Mouse (Mus musculus) liver, adult 2 months (tissue): Measurements from ENCODE around the gene Numb. TPM values are rescaled to one million over a fixed set of nuclear protein-coding genes. Genes with fewer than 3 reads are reported as not detected.
"Not testable (repeated sequence)": the region's sequence is repeated elsewhere in the genome, so short reads cannot be mapped to it uniquely, and the experiment has no call there.

Experiments used
- DNase-seq: peaks from one replicate; pipeline ENCODE4 v3.0.0-alpha.2; 2011; ENCODE audit warnings: low read depth, low spot score; ENCODE audit errors: extremely low read depth
- H3K27ac ChIP-seq: fragments of 200-500 bp; replicated peaks from 2 replicates; pipeline ENCODE4 v1.5.1; 2012; ENCODE audit warnings: low read depth, mild to moderate bottlenecking, control low read depth, inconsistent platforms, low read length; ENCODE audit not compliant: insufficient read depth
- H3K27me3 ChIP-seq: fragments of 200-500 bp; 2 replicates; pipeline ENCODE4 v1.6.1; 2012; ENCODE audit warnings: mild to moderate bottlenecking, moderate library complexity, low read length, inconsistent platforms; ENCODE audit not compliant: control insufficient read depth, insufficient read depth
- H3K36me3 ChIP-seq: fragments of 200-500 bp; 2 replicates; pipeline ENCODE4 v1.6.1; 2012; ENCODE audit warnings: low read length, inconsistent platforms; ENCODE audit not compliant: control insufficient read depth, insufficient read depth
- H3K4me1 ChIP-seq: fragments of 200-500 bp; 2 replicates; pipeline ENCODE4 v1.6.1; 2011; ENCODE audit warnings: low read length; ENCODE audit not compliant: control insufficient read depth, insufficient read depth
- H3K4me3 ChIP-seq: fragments of 200-500 bp; 2 replicates; pipeline ENCODE4 v1.5.1; 2011; ENCODE audit warnings: low read depth, mild to moderate bottlenecking, control low read depth, low read length, moderate library complexity; ENCODE audit not compliant: insufficient read depth
- H3K79me2 ChIP-seq: fragments of 200-500 bp; 2 replicates; pipeline ENCODE4 v1.6.1; 2012; ENCODE audit warnings: inconsistent platforms, mild to moderate bottlenecking, low read length, moderate library complexity; ENCODE audit not compliant: control insufficient read depth, insufficient read depth
- H3K9ac ChIP-seq: fragments of 200-500 bp; 2 replicates; pipeline ENCODE4 v1.6.1; 2012; ENCODE audit warnings: low read depth, mild to moderate bottlenecking, control low read depth, inconsistent platforms, low read length
- CTCF ChIP-seq: fragments of 200-500 bp; IDR thresholded peaks from 2 replicates; pipeline ENCODE4 v1.5.1; 2011; ENCODE audit warnings: low read depth, low read length, control low read depth
- POLR2A ChIP-seq: fragments of 200-500 bp; IDR thresholded peaks from 2 replicates; pipeline ENCODE4 v1.6.1; 2011; ENCODE audit warnings: low read length, control low read depth; ENCODE audit not compliant: insufficient read depth; ENCODE audit errors: extremely low read depth
- WGBS: fragments of 180-500 bp; shearing (Covaris S2); methylation state at CpG from one replicate; pipeline ENCODE4 v1.1.7; 2018; 5-methylcytosine and 5-hydroxymethylcytosine counted together
- polyA plus RNA-seq: library from polyadenylated mRNA; depleted of rRNA; stranded (reverse); fragments of >200 nt; gene quantifications from 2 replicates; pipeline ENCODE4 v1.2.3, GENCODE M21; 2012
- total RNA-seq: library from RNA; depleted of rRNA; stranded (reverse); fragments of >200 nt; gene quantifications from 2 replicates; pipeline ENCODE4 v1.2.3, GENCODE M21; 2014

The Numb gene
- total and polyA plus RNA-seq, 2 experiments = 20.2 to 46.7 TPM

- H3K4me1 ChIP-seq = peaks cover 13% of the 10 kb centered on the region
- H3K9ac ChIP-seq = no peak overlapping the region
- WGBS = 100% methylated on average over 1 of the region's 1 CpGs
- no peak overlapping the region for H3K27ac ChIP-seq
- TF ChIP-seq POLR2A (no peak), CTCF (no peak)
- H3K79me2 ChIP-seq = peaks cover 55% of the 10 kb centered on the region
- H3K4me3 ChIP-seq = no peak overlapping the region
- no peaks in the 10 kb centered on the region for H3K27me3 ChIP-seq
- H3K36me3 ChIP-seq = peaks cover 5% of the 10 kb centered on the region; the same call in 1 of the 2 replicates
- DNase-seq = no peak
These were observed 32.6 kb downstream of the Numb start for GRCm38 (mm10) chr12:83889128-83889527.

DNA sequence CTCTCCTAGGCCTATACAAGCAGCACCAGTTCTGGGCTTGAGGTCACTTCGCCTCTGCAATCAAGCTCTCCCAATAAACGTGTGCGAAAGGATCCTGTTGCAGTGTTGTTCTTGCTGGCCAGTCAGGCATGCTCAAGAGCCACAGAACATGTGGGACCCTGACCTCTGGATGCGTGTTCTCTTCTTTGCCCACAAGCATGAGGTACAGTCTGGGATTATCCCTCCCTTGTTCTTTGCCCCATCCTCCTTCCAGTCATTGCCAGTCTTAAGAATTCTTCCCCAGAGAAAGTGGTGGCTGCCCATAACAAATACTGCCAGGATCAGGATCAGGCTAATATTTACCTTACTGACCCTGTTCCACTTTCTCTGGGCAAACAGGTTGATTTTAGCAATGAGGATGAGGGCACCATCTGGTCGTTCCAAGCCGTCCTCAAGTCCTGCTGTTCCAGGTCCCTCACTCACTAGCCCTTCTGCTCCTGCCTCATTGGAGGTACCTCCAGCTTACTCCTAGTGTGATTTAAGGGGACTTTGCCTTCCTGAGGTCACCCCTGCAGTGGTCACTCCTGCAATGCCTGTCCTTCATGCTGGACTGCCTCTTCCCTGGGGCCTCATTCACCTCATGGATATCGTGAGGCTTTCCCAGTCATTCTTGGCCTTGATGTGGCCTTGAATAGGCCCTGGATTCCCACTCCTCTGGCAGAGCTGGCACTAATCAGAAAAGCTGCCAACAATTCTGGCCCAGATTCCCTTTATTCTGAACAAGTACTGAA, 36.0 kb downstream of the Numb start:
- H3K79me2 ChIP-seq = peaks cover 33% of the 10 kb centered on the region
- 0 out of 2 replicates have a peak overlapping the region, but pooled peaks have one; percentile 0 for H3K27ac ChIP-seq
- peak; percentile 63 for DNase-seq
- TF ChIP-seq POLR2A (no peak), CTCF (no peak)
- no peaks in the 10 kb centered on the region for H3K36me3 ChIP-seq
- no peaks in the 10 kb centered on the region for H3K27me3 ChIP-seq
- no peak overlapping the region for H3K9ac ChIP-seq
- H3K4me1 ChIP-seq = peaks cover 13% of the 10 kb centered on the region
- H3K4me3 ChIP-seq = no peak overlapping the region
- WGBS = 49% methylated on average over 7 of the region's 7 CpGs

DNA sequence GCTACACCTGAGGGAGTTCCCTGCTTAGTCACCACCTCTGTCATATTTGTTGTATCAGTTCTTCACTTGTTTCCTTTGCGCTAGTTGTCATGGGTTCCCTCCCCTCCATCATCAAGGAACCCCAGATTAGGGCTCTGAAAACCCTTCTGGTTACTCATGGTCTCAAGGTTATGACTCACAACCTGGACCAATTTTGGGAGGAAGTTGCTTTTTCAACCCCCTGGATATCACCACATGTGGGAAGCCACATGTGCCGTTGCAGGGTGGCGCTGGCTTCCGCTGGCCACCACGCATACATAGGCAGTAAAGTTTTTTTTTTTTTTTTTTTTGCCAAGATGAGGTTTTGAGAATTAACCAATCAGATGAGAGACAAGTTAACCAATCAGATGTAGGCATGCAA, 36.7 kb downstream of the Numb start:
- not testable (repeated sequence) for H3K27ac ChIP-seq, DNase-seq, H3K36me3 ChIP-seq, H3K4me3 ChIP-seq, H3K9ac ChIP-seq, H3K27me3 ChIP-seq
- WGBS = 90% methylated on average over 5 of the region's 5 CpGs
- Histone ChIP-seq H3K79me2 (peaks cover 30% of the 10 kb centered on the region), H3K4me1 (peaks cover 13% of the 10 kb centered on the region)

- TF ChIP-seq POLR2A (no peak), CTCF (no peak)
- Histone ChIP-seq H3K4me3 (no peak overlapping the region), H3K36me3 (no peaks in the 10 kb centered on the region), H3K9ac (no peak overlapping the region), H3K4me1 (peaks cover 13% of the 10 kb centered on the region), H3K27me3 (no peaks in the 10 kb centered on the region), H3K27ac (no peak overlapping the region), H3K79me2 (peaks cover 30% of the 10 kb centered on the region)
- DNase-seq = no peak
- WGBS = 90% methylated on average over 7 of the region's 7 CpGs
These were observed 39.2 kb downstream of the Numb start for GRCm38 (mm10) chr12:83882503-83882902.

DNA sequence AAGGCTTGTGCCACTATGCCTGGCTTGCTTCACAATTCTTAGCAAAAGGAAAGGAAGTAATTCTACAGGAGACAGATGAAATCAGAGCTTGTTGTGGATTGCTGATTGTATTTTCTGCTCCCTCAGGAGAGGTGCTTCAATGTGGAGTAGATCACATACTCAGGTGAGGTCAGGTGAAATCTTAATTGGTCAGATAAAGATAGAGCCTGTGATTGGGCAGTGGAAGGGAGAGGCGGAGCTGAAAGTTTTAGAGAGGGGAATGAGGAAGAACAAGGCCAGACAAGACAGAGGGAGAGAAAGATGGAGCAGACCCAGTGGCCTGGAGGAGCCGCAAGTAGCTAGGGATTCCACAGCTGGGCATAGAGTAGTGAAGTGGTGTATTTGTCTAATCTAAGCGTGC, 39.6 kb downstream of the Numb start:
- H3K4me1 ChIP-seq = peaks cover 13% of the 10 kb centered on the region
- no peak for DNase-seq
- 98% methylated on average over 3 of the region's 3 CpGs for WGBS

DNA sequence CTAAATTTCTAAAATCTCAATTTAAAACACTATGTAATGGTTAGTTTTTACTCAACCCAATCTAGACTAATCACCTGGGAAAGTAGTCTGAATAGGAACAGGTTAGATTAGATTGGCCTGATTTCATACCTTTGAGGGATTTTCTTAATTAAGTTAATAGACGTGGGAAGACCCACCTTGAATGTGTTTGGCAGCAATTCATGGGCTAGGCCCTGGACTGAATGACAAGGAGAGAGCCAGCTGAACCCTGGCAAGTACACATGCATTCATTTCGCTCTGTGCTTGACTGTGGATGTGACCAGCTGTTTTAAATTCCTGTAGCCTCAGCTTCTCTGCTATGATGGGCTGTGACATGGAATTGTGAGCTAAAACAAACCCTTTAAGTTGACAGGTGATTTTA, 40.8 kb downstream of the Numb start:
- Histone ChIP-seq H3K27me3 (no peaks in the 10 kb centered on the region), H3K79me2 (peaks cover 23% of the 10 kb centered on the region), H3K36me3 (peaks cover 4% of the 10 kb centered on the region), H3K4me1 (peaks cover 3% of the 10 kb centered on the region), H3K4me3 (no peak overlapping the region), H3K27ac (no peak overlapping the region), H3K9ac (no peak overlapping the region)
- TF ChIP-seq POLR2A = no peak
- TF ChIP-seq CTCF = no peak
- no peak for DNase-seq
- 60% methylated on average over 2 of the region's 2 CpGs for WGBS

More for the DNA sequence above, 39.6 kb downstream of the Numb start:
- H3K4me3 ChIP-seq = no peak overlapping the region
- no peaks in the 10 kb centered on the region for H3K36me3 ChIP-seq
- no peak overlapping the region for H3K27ac ChIP-seq
- TF ChIP-seq POLR2A = no peak
- no peak for TF ChIP-seq CTCF
- H3K27me3 ChIP-seq = no peaks in the 10 kb centered on the region
- H3K9ac ChIP-seq = no peak overlapping the region
- peaks cover 27% of the 10 kb centered on the region for H3K79me2 ChIP-seq
